24 mouse cellular contexts compared by ENCODE assay signal in genomic region chr8:111786116-111786515, GRCm38 (mm10). TPM values are rescaled to one million over a fixed set of nuclear protein-coding genes. Genes with fewer than 3 reads are reported as not detected.
DNase-seq lines count a peak whose midpoint lies in the region; ATAC-seq and TF ChIP-seq lines count a peak whose summit lies in the region.
"Had no signal": no experiment of that assay in that cellular context is flagged by ENCODE, and none has a peak within 500 bp of the region (broad histone marks: within the 10 kb centered on the region; RNA-seq: fewer than 3 reads in every experiment).

No protein-coding gene starts in this region.

- H3K4me3 ChIP-seq in heart, embryonic 15.5 days = no peak overlapping the region
- H3K4me3 ChIP-seq in heart, embryonic 10.5 days = no peak overlapping the region
- H3K4me3 ChIP-seq in kidney, postnatal 0 days (replicated peaks; ENCODE audit: low read depth, low read length) = no peak overlapping the region
- H3K4me3 ChIP-seq in kidney, embryonic 14.5 days (ENCODE audit: low read length) = no peak overlapping the region
- H3K4me3 ChIP-seq: embryonic facial prominence, embryonic 10.5 days; embryonic facial prominence, embryonic 15.5 days; forebrain, embryonic 12.5 days; hindbrain, embryonic 13.5 days; left cerebral cortex, adult 2 months; limb, embryonic 12.5 days; liver, embryonic 15.5 days; midbrain, embryonic 15.5 days had no signal

- H3K36me3 ChIP-seq in heart, embryonic 15.5 days = no peaks in the 10 kb centered on the region
- H3K36me3 ChIP-seq in heart, embryonic 10.5 days = peaks cover 4% of the 10 kb centered on the region; the same call in 1 of the 2 replicates
- no peaks in the 10 kb centered on the region for H3K36me3 ChIP-seq in kidney, postnatal 0 days (ENCODE audit: insufficient read depth, low read length)
- H3K36me3 ChIP-seq in kidney, embryonic 14.5 days (ENCODE audit: control insufficient read depth, insufficient read depth, low read length) = 0 out of 2 replicates have a peak, but pooled peaks cover 3% of the 10 kb centered on the region
- H3K36me3 ChIP-seq: forebrain, embryonic 12.5 days; hindbrain, embryonic 13.5 days; liver, embryonic 15.5 days; midbrain, embryonic 15.5 days had no signal

- 89% methylated on average over 2 of the region's 2 CpGs for WGBS in heart, embryonic 15.5 days
- WGBS in heart, embryonic 10.5 days = 93% methylated on average over 2 of the region's 2 CpGs
- WGBS in kidney, postnatal 0 days = 90% methylated on average over 2 of the region's 2 CpGs
- WGBS in kidney, embryonic 14.5 days = 93% methylated on average over 2 of the region's 2 CpGs

- no peak for ATAC-seq in heart, embryonic 15.5 days (replicated peaks; ENCODE audit: insufficient number of reproducible peaks, insufficient read depth, low FRiP score, low read depth)
- ATAC-seq in kidney, postnatal 0 days (replicated peaks; ENCODE audit: low FRiP score, low read depth) = no peak
- no peak for ATAC-seq in kidney, embryonic 14.5 days (ENCODE audit: low FRiP score, low TSS enrichment)
- ATAC-seq in megakaryocyte progenitor cell, adult 5-6 weeks (replicated peaks; ENCODE audit: poor library complexity) = 0 out of 2 replicates have a peak, but pooled peaks have one; percentile 26
- ATAC-seq: intestine, postnatal 0 days had no signal

- H3K4me2 ChIP-seq in heart, embryonic 15.5 days = no peak overlapping the region
- H3K4me2 ChIP-seq in kidney, postnatal 0 days (ENCODE audit: low read length) = no peak overlapping the region
- H3K4me2 ChIP-seq in kidney, embryonic 14.5 days (replicated peaks; ENCODE audit: low read depth, low read length) = no peak overlapping the region
- H3K4me2 ChIP-seq: embryonic facial prominence, embryonic 15.5 days; forebrain, embryonic 12.5 days; limb, embryonic 12.5 days; liver, embryonic 15.5 days; lung, embryonic 14.5 days had no signal

- peaks cover 45% of the 10 kb centered on the region for H3K4me1 ChIP-seq in heart, embryonic 15.5 days (replicated peaks)
- peaks cover 55% of the 10 kb centered on the region for H3K4me1 ChIP-seq in heart, embryonic 10.5 days
- 0 out of 2 replicates have a peak, but pooled peaks cover 5% of the 10 kb centered on the region for H3K4me1 ChIP-seq in kidney, postnatal 0 days (replicated peaks; ENCODE audit: insufficient read depth, low read length)
- H3K4me1 ChIP-seq in kidney, embryonic 14.5 days (ENCODE audit: control insufficient read depth, insufficient read depth, low read length) = peaks cover 12% of the 10 kb centered on the region

- no peak overlapping the region for H3K9ac ChIP-seq in heart, embryonic 15.5 days
- H3K9ac ChIP-seq in kidney, postnatal 0 days (ENCODE audit: low read depth, low read length) = no peak overlapping the region
- H3K9ac ChIP-seq in kidney, embryonic 14.5 days (ENCODE audit: low read depth, low read length) = no peak overlapping the region
- H3K9ac ChIP-seq: embryonic facial prominence, embryonic 15.5 days; forebrain, embryonic 12.5 days; hindbrain, embryonic 13.5 days; limb, embryonic 12.5 days; liver, embryonic 15.5 days; lung, embryonic 14.5 days; midbrain, embryonic 15.5 days had no signal

- H3K9me3 ChIP-seq in heart, embryonic 15.5 days (replicated peaks) = no peaks in the 10 kb centered on the region
- H3K9me3 ChIP-seq in heart, embryonic 10.5 days = no peaks in the 10 kb centered on the region
- no peaks in the 10 kb centered on the region for H3K9me3 ChIP-seq in kidney, postnatal 0 days (replicated peaks; ENCODE audit: low read length)
- no peaks in the 10 kb centered on the region for H3K9me3 ChIP-seq in kidney, embryonic 14.5 days (ENCODE audit: control insufficient read depth, low read length)
- H3K9me3 ChIP-seq: embryonic facial prominence, embryonic 10.5 days; embryonic facial prominence, embryonic 15.5 days; forebrain, embryonic 12.5 days; G1E; hindbrain, embryonic 13.5 days; limb, embryonic 12.5 days; liver, embryonic 15.5 days; midbrain, embryonic 10.5 days; midbrain, embryonic 15.5 days had no signal

- H3K27ac ChIP-seq in heart, embryonic 15.5 days = peak overlapping the region; percentile 7
- no peak overlapping the region; the same call in 1 of the 2 replicates for H3K27ac ChIP-seq in heart, embryonic 10.5 days
- H3K27ac ChIP-seq in kidney, postnatal 0 days = peak overlapping the region; percentile 57; the same call in 1 of the 2 replicates
- H3K27ac ChIP-seq in kidney, embryonic 14.5 days (ENCODE audit: low read depth, low read length) = no peak overlapping the region
- H3K27ac ChIP-seq: embryonic facial prominence, embryonic 10.5 days; left cerebral cortex, adult 2 months; liver, embryonic 15.5 days had no signal

- TF ChIP-seq CTCF in kidney, postnatal 0 days (IDR thresholded peaks at IDR 0.05; ENCODE audit: low read depth) = no peak

- H3K27me3 ChIP-seq in heart, embryonic 15.5 days = no peaks in the 10 kb centered on the region
- H3K27me3 ChIP-seq in heart, embryonic 10.5 days (ENCODE audit: insufficient read depth, poor library complexity, severe bottlenecking) = no peaks in the 10 kb centered on the region
- H3K27me3 ChIP-seq in kidney, postnatal 0 days (ENCODE audit: insufficient read depth, low read length) = no peaks in the 10 kb centered on the region
- no peaks in the 10 kb centered on the region for H3K27me3 ChIP-seq in kidney, embryonic 14.5 days (ENCODE audit: control insufficient read depth, insufficient read depth, low read length)
- H3K27me3 ChIP-seq: embryonic facial prominence, embryonic 15.5 days; forebrain, embryonic 12.5 days; hindbrain, embryonic 13.5 days; limb, embryonic 12.5 days; liver, embryonic 15.5 days; midbrain, embryonic 15.5 days had no signal

- peak; percentile 31 for DNase-seq in adrenal gland, adult 2 months
- DNase-seq in adrenal gland, adult 18-20 months (ENCODE audit: low spot score in 2 of 2) = no peak
- DNase-seq in heart, embryonic 10.5 days (ENCODE audit: low spot score) = no peak
- DNase-seq in kidney, postnatal 0 days (ENCODE audit: low spot score) = no peak
- DNase-seq in cerebellum, postnatal 14 days = no peak
- DNase-seq: adrenal gland, postnatal 36 days; gastrocnemius, postnatal 10 days; kidney, postnatal 10 days; lung, embryonic 14.5 days; lung, postnatal 14 days had no signal

RNA-seq across cellular contexts. Expression of gene Bcar1, which starts 42.5 kb away (rescaled TPM):
- 10 to 100 TPM; 76.9 to 91.2 TPM for total RNA-seq in adrenal gland, adult 2 months (2021)
- polyA plus RNA-seq in adrenal gland, adult 2 months (2012; rRNA removed) = 204 and 210 TPM in 2 replicates
- total RNA-seq in adrenal gland, adult 18-20 months (2021) = 100 to 1,000 TPM in 1 of 2 experiments, 10 to 100 TPM in 1; 83.9 to 120 TPM
- 40.1 and 45.3 TPM in 2 replicates for polyA plus RNA-seq in heart, embryonic 15.5 days (2015; fragmentation: Nextera tagmentation; extraction: Ambion mirVana)
- polyA plus RNA-seq in heart, embryonic 10.5 days (2016; fragmentation: Nextera tagmentation; extraction: Ambion mirVana) = 53.2 and 54.4 TPM in 2 replicates
- 48.7 and 49.1 TPM in 2 replicates for polyA plus RNA-seq in kidney, postnatal 0 days (2015; fragmentation: Nextera tagmentation; extraction: Ambion mirVana)
- 39.1 and 55.6 TPM in 2 replicates for polyA plus RNA-seq in kidney, embryonic 14.5 days (2014; fragmentation: Nextera tagmentation; extraction: Ambion mirVana)
- total RNA-seq in megakaryocyte progenitor cell, adult 5-6 weeks (2015) = 0.15 TPM in 1 of 2 replicates, not detected in the other
- total RNA-seq in megakaryocyte progenitor cell, adult 5-6 weeks (2017) = not detected in 2 replicates

Comparison
In these comparisons a context has a peak if more than half of its experiments do, and no peak if none do; other contexts are left out.
1. H3K27ac ChIP-seq: peak in heart, embryonic 15.5 days (single experiment) and kidney, postnatal 0 days (single experiment); none in heart, embryonic 10.5 days (single experiment) and kidney, embryonic 14.5 days (single experiment).